Mouse (Mus musculus) neutrophil, adult 83 days (primary cell): Measurements from ENCODE around the gene Id3. TPM values are rescaled to one million over a fixed set of nuclear protein-coding genes. Genes with fewer than 3 reads are reported as not detected.

ENCODE experiments used
- total RNA-seq, 2 experiments: library from RNA; stranded (reverse); gene quantifications; one replicate each; pipeline ENCODE4 v1.2.4; 2023

The Id3 gene
- total RNA-seq, result 1 to 10 TPM; 2.5 to 2.6 TPM

GRCm38 (mm10) chr4:136143193-136143976, at the start of gene Id3:
Id3 (plus strand) TSS chr4:136143497.

GRCm38 (mm10) chr4:136172011-136172541, 28.8 kb downstream of the Id3 start, which contains the start of gene E2f2:
E2f2 (plus strand) TSS chr4:136172394.

Other genes with a start within 250 kb of the Id3 start
- 10 to 100 TPM; 29.9 to 36.6 TPM for gene Cnr2, start 248.1 kb upstream of the Id3 start, total RNA-seq
- 100 to 1,000 TPM; 110 TPM for gene Fuca1, start 222.8 kb upstream of the Id3 start, total RNA-seq
- gene Hmgcl, start 197.0 kb upstream of the Id3 start, total RNA-seq, result 10 to 100 TPM; 55.0 to 61.7 TPM
- 10 to 100 TPM; 12.3 to 14.4 TPM for gene Gale, start 179.8 kb upstream of the Id3 start, total RNA-seq
- 10 to 100 TPM; 86.7 to 96.1 TPM for gene Lypla2, start 170.9 kb upstream of the Id3 start, total RNA-seq
- gene Pithd1, start 156.2 kb upstream of the Id3 start, total RNA-seq, result 10 to 100 TPM; 27.9 to 29.7 TPM
- gene Eloa, start 121.7 kb upstream of the Id3 start, total RNA-seq, result 10 to 100 TPM; 58.8 to 65.0 TPM
- gene Rpl11, start 90.1 kb upstream of the Id3 start, total RNA-seq, result 100 to 1,000 TPM; 312 to 313 TPM
- 10 to 100 TPM; 92.0 to 98.7 TPM for gene E2f2, start 28.9 kb downstream of the Id3 start, total RNA-seq
- gene Asap3, start 62.9 kb downstream of the Id3 start, total RNA-seq, result under 1 TPM in 1 of 2 experiments, not detected in 1; 0.09 TPM
- 1 to 10 TPM; 2.4 to 3.2 TPM for gene Tcea3, start 104.2 kb downstream of the Id3 start, total RNA-seq
- 1 to 10 TPM; 7.5 to 7.8 TPM for gene Zfp46, start 141.2 kb downstream of the Id3 start, total RNA-seq
- 10 to 100 TPM; 46.2 to 55.8 TPM for gene Hnrnpr, start 167.4 kb downstream of the Id3 start, total RNA-seq